Mouse (Mus musculus) heart, embryonic 12.5 days (tissue): ENCODE measurements around the gene Tspan9. TPM values are rescaled to one million over a fixed set of nuclear protein-coding genes. Genes with fewer than 3 reads are reported as not detected.

Source experiments
- ATAC-seq: fragments of 200-750 bp; cut with Nextera tagmentation; 2 replicates; pipeline ENCODE4 v1.8.0; 2017; ENCODE audit warnings: moderate TSS enrichment, moderate library complexity; ENCODE audit not compliant: insufficient number of reproducible peaks, low FRiP score
- H3K27ac ChIP-seq: fragments of 300-500 bp; sonication (generic); 2 replicates; pipeline ENCODE4 v1.5.1; 2016; ENCODE audit warnings: mild to moderate bottlenecking, moderate library complexity; ENCODE audit not compliant: poor library complexity, severe bottlenecking
- H3K27me3 ChIP-seq: fragments of 300-500 bp; sonication (generic); replicated peaks from 2 replicates; pipeline ENCODE4 v1.6.1; 2016; ENCODE audit warnings: mild to moderate bottlenecking, moderate library complexity
- H3K36me3 ChIP-seq: fragments of 300-500 bp; sonication (generic); 2 replicates; pipeline ENCODE4 v1.6.1; 2016; ENCODE audit warnings: mild to moderate bottlenecking, moderate library complexity
- H3K4me1 ChIP-seq: fragments of 300-500 bp; sonication (generic); replicated peaks from 2 replicates; pipeline ENCODE4 v1.6.1; 2016; ENCODE audit warnings: mild to moderate bottlenecking
- H3K4me2 ChIP-seq: fragments of 300-500 bp; sonication (generic); 2 replicates; pipeline ENCODE4 v1.6.1; 2016; ENCODE audit warnings: mild to moderate bottlenecking, moderate library complexity
- H3K4me3 ChIP-seq: fragments of 300-500 bp; sonication (generic); 2 replicates; pipeline ENCODE4 v1.5.1; 2016; ENCODE audit warnings: mild to moderate bottlenecking
- H3K9ac ChIP-seq: fragments of 300-500 bp; sonication (generic); 2 replicates; pipeline ENCODE4 v1.6.1; 2016; ENCODE audit warnings: mild to moderate bottlenecking, moderate library complexity
- H3K9me3 ChIP-seq: fragments of 300-500 bp; sonication (generic); replicated peaks from 2 replicates; pipeline ENCODE4 v1.6.1; 2016; ENCODE audit warnings: mild to moderate bottlenecking, moderate library complexity
- WGBS: fragments of 180-500 bp; shearing (Covaris S2); methylation state at CpG from one replicate; pipeline ENCODE4 v1.1.7; 2016; 5-methylcytosine and 5-hydroxymethylcytosine counted together
- polyA plus RNA-seq: library from polyadenylated mRNA; unstranded; fragments of >200 nt; fragmentation: Nextera tagmentation; extraction: Ambion mirVana; gene quantifications from 2 replicates; pipeline ENCODE4 v1.2.1, GENCODE M21; 2016

The Tspan9 gene
- polyA plus RNA-seq, 1 experiment from 2014 or later = 172 TPM

DNA sequence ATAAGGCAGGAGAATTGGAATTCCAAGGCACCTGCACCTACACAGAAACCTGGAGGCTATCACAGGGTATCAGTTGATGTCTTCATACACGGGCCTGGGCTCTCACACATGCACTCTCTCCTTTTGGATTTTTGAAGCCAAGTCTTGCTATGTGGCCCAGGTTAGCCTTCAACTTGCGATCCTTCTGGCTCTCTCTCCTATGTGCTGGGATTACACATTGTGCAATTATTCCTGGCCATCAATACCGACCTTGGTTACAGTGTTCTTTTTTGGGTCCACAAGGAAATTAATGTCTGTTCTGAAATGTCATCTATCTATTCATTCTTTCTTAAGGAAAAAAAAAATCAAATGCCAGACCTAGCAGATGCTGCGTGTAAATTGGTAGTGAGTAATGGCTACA lies 13.1 kb upstream of the Tspan9 start:
- Histone ChIP-seq H3K27ac (no peak overlapping the region), H3K4me2 (no peak overlapping the region), H3K9me3 (no peaks in the 10 kb centered on the region), H3K4me1 (no peaks in the 10 kb centered on the region; the same call in 1 of the 2 replicates), H3K4me3 (no peak overlapping the region), H3K36me3 (no peaks in the 10 kb centered on the region), H3K9ac (no peak overlapping the region), H3K27me3 (no peaks in the 10 kb centered on the region)
- 75% methylated on average over 4 of the region's 4 CpGs for WGBS
- ATAC-seq = no peak

DNA sequence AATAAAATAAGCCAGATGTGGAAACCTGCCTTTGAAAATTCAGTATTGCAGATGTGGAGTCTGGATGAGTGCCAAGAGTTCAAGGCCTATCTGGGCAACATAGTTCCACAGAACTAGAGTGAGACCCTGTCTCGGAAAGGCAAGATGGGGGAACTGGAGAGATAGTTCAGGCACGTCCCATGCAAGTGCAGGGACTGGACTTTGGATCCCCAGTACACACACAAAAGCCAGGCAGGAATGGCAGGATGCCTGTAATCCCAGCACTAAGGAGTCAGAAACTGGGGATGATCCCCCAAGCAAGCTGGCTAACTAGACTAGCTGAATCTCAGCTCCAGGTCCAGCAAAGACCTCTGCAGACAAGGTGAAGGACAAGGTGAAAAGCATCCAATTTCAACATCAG lies 12.5 kb upstream of the Tspan9 start:
- H3K4me1 ChIP-seq = no peaks in the 10 kb centered on the region; the same call in 1 of the 2 replicates
- no peak for ATAC-seq
- no peak overlapping the region for H3K4me2 ChIP-seq
- H3K9me3 ChIP-seq = no peaks in the 10 kb centered on the region
- 55% methylated on average over 2 of the region's 2 CpGs for WGBS
- no peak overlapping the region for H3K27ac ChIP-seq
- no peak overlapping the region for H3K9ac ChIP-seq
- no peaks in the 10 kb centered on the region for H3K36me3 ChIP-seq
- H3K27me3 ChIP-seq = no peaks in the 10 kb centered on the region
- no peak overlapping the region for H3K4me3 ChIP-seq

DNA sequence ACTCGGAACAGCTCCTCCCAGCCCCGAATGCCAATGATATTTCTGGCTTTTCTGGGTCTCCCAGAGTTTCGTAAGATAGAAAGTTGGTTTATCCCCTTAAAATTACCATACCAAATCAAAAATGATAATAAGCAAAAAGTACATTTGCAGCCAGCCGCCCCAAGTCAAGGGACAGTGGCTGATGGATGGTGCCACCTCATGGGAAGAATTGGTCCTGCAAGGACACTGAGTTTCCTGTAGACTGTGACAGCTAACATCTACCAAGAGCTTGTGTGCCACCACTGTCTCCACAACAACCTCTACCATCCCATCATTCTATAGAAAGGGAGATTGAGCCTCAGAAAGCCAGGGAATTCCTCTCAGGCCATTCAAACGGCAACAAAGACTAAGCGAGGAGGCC lies 2.4 kb upstream of the Tspan9 start:
- ATAC-seq = no peak
- Histone ChIP-seq H3K27ac (no peak overlapping the region), H3K9ac (no peak overlapping the region), H3K9me3 (no peaks in the 10 kb centered on the region), H3K4me2 (no peak overlapping the region), H3K4me3 (no peak overlapping the region), H3K36me3 (no peaks in the 10 kb centered on the region), H3K4me1 (peaks cover 16% of the 10 kb centered on the region), H3K27me3 (no peaks in the 10 kb centered on the region)
- WGBS = 55% methylated on average over 6 of the region's 6 CpGs

DNA sequence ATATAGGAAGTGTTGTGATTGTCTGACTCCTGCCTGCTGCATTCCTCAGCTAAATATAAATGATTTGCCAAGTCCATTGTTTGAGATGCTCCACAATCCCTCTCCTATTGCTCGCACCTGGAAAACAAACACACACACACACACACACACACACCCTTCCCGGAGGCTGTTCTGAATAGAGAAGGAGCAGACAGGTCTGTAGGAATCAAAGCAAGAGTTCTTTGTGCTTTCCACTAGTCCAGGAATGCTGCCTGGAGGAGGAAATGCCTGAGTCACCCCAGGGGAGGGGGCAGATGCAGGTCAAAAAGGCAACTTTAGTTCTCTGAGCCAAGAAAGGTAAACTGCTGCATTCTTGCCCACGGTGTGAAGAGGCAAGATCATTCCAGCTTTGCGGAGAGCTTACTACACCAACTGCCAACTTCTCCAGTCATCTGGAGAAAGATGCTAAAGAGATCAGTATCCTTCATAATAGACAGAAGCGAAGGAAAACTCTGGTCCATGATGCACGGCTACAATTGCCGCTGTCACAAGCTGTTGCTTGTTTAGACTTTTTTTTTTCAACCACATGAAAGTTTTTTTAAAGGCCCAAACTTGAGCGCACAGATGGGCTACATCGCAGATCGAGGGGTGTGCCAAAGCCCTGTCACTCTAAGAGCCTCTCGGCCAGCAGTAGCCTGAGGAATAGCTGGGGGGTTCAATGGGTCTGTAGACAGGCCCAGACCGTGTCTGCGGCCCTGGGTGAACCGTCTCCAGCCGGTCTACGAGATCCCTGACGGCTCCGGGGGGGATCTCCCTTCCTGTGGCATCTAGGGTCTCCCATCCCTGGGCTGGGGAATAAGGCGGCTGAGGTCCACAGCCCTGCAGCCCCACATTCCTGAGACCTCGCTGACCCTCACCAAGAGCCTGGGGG lies 770 bp downstream of the Tspan9 start:
- 0 out of 2 replicates have a peak, but pooled peaks cover 9% of the 10 kb centered on the region for H3K36me3 ChIP-seq
- WGBS = 2% methylated on average over 20 of the region's 20 CpGs
- peaks cover 25% of the 10 kb centered on the region for H3K4me1 ChIP-seq

DNA sequence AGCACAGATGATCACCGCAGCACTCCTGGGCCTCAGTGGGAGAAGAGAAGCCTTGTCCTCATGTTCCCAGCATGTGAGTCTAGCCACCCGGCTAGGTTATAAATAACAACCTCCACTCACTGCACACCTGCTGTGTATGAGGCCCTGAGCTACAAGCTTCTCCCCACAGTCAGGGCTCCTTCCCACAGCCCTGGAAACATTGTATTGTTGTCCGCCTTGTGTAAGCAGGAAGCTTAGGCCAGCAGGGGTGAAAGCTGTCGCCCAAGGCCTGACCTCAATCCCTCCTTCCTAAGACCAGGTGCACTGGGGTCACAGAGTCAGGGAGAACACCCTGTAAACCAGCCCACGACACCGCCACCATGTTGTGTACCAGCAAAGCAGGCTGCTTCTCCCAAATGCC lies 2.7 kb downstream of the Tspan9 start:
- ATAC-seq = no peak
- no peak overlapping the region for H3K4me3 ChIP-seq
- no peak overlapping the region for H3K9ac ChIP-seq
- H3K4me2 ChIP-seq = no peak overlapping the region
- peaks cover 34% of the 10 kb centered on the region for H3K4me1 ChIP-seq
- no peaks in the 10 kb centered on the region for H3K27me3 ChIP-seq
- H3K36me3 ChIP-seq = 0 out of 2 replicates have a peak, but pooled peaks cover 9% of the 10 kb centered on the region
- H3K27ac ChIP-seq = no peak overlapping the region
- 64% methylated on average over 6 of the region's 6 CpGs for WGBS
- H3K9me3 ChIP-seq = no peaks in the 10 kb centered on the region

More for the DNA sequence above, 770 bp downstream of the Tspan9 start:
- Histone ChIP-seq H3K27me3 (no peaks in the 10 kb centered on the region), H3K9me3 (no peaks in the 10 kb centered on the region), H3K4me2 (peak overlapping the region; percentile 72), H3K27ac (peak overlapping the region; percentile 82), H3K9ac (peak overlapping the region; percentile 90), H3K4me3 (peak overlapping the region; percentile 68)
- peak; percentile 31 for ATAC-seq

DNA sequence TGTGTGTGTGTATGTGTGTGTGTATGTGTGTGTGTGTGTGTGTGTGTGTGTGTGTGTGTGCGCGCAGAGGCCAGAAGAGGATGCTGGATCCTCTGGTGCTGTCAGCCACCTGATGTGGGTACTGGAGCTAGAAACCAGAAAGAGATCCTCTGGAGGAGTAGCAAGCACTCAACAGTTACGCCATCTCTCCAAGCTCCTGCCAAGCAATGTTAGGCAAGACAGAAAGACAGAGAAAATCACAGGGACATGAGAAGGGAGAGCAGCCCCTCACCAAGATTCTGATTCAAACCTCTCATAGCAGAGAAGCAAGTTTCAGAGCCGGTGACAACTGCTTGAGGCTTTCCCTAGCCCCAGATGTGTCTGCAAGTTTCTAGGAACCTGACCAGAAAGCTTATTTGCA lies 5.5 kb downstream of the Tspan9 start:
- 0 out of 2 replicates have a peak, but pooled peaks cover 9% of the 10 kb centered on the region for H3K36me3 ChIP-seq
- no peak overlapping the region for H3K27ac ChIP-seq
- H3K4me1 ChIP-seq = peaks cover 59% of the 10 kb centered on the region
- H3K27me3 ChIP-seq = no peaks in the 10 kb centered on the region
- 85% methylated on average over 4 of the region's 4 CpGs for WGBS
- no peak overlapping the region for H3K9ac ChIP-seq
- no peak for ATAC-seq
- no peak overlapping the region for H3K4me2 ChIP-seq
- no peaks in the 10 kb centered on the region for H3K9me3 ChIP-seq
- no peak overlapping the region for H3K4me3 ChIP-seq

DNA sequence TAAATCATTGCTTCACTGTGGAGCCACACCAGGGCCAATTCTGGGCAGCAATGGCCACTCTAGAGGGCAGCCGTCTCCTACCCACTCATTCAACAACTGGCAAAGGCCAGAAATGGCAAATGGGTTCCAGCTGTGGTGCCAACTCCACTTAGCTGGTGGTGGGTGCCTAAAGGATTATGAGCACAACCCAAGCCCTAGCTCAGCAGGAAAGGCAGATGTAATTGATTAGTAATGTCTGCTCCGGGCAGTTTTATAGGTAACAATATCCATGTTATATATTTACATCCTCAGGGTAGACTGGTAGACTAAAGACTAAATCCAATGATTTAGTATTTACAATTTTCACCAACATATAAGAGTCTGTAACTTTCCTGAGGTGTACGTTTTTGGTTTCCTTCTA lies 6.7 kb downstream of the Tspan9 start:
- 84% methylated on average over 3 of the region's 3 CpGs for WGBS
- ATAC-seq = no peak
- Histone ChIP-seq H3K36me3 (0 out of 2 replicates have a peak, but pooled peaks cover 9% of the 10 kb centered on the region), H3K27me3 (no peaks in the 10 kb centered on the region), H3K4me2 (no peak overlapping the region), H3K9me3 (no peaks in the 10 kb centered on the region), H3K4me1 (peaks cover 57% of the 10 kb centered on the region), H3K27ac (no peak overlapping the region), H3K9ac (no peak overlapping the region), H3K4me3 (no peak overlapping the region)

DNA sequence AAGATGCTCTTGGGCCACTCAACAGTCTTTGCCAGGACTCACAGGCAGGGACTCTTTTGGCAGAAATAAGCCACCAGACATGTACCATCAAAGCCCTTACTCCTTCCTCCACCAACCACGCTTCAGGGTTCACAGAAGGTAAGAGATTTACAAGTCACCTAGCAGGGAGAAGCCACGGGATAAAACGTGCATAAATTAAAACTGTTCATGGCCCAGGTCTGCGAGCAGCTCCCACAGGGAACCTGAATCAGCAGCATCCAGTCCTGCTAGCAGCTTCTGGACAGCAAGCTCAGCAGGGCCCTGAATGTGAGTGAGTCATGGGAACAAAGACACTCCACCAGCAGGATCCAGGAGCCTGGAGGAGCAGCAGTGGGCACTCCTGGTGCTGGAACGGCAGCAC lies 7.9 kb downstream of the Tspan9 start:
- H3K9ac ChIP-seq = no peak overlapping the region
- H3K9me3 ChIP-seq = no peaks in the 10 kb centered on the region
- H3K27ac ChIP-seq = no peak overlapping the region
- H3K4me3 ChIP-seq = no peak overlapping the region
- peaks cover 58% of the 10 kb centered on the region for H3K4me1 ChIP-seq
- no peak overlapping the region for H3K4me2 ChIP-seq
- no peak for ATAC-seq
- 0 out of 2 replicates have a peak, but pooled peaks cover 9% of the 10 kb centered on the region for H3K36me3 ChIP-seq
- 62% methylated on average over 5 of the region's 5 CpGs for WGBS
- no peaks in the 10 kb centered on the region for H3K27me3 ChIP-seq

DNA sequence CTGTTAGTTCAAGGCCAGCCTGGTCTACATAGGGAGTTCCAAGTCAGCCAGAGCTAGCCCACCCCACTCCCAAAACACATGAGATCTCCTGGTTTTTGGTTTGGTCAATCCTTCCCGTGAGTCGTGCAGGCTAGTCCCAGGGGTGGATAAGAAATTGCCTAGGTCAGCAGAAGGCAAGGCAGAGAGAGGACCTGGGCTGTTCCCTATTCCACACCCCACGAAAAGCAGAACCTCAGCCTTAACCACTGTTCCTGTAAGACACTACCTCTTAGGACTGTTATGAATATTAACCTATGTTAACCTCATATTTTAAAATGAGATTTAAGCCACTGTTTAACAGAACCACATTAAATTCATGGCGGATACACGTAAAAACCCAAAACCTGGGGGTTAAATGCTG lies 8.4 kb downstream of the Tspan9 start:
- H3K4me3 ChIP-seq = no peak overlapping the region
- H3K9me3 ChIP-seq = no peaks in the 10 kb centered on the region
- 0 out of 2 replicates have a peak overlapping the region, but pooled peaks have one; percentile 90 for H3K27ac ChIP-seq
- no peaks in the 10 kb centered on the region for H3K27me3 ChIP-seq
- H3K4me1 ChIP-seq = peaks cover 58% of the 10 kb centered on the region
- H3K36me3 ChIP-seq = 0 out of 2 replicates have a peak, but pooled peaks cover 9% of the 10 kb centered on the region
- 57% methylated on average over 5 of the region's 5 CpGs for WGBS
- no peak overlapping the region for H3K9ac ChIP-seq
- no peak for ATAC-seq
- no peak overlapping the region for H3K4me2 ChIP-seq

DNA sequence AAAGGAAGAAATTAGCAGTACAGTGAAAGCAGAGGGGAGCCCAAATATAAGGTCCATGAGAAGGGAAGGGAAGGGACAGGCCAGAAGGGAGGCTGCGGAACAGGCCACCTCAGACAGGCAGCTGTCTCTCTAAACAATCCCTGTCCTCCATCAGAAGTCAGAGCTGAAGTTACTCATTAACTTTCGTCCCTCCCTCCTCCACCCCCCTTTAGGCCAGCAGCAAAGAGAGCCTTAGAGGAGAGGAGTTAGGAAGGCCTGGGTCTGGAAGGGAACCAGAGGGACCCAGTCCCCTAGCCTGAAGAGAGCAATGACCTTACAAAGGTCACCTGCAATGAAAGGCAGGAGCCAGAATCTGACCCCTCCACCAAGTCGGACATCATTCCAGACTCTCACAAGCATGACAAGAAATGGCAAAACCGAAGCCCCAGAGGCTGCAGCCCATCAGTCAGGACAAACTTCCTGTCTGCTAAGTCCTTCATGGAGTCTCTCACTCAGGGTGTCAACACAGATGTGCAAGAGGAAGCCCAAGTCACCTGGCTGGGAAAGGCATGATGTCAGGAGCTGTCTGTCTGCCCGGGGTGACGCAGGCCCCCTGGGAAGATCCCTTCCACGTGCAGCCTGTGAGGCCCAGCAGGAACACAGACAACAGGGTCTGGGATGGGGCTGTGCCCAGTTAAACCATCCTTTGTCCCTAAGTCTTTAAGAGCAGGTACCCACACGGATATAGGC lies 9.0 kb downstream of the Tspan9 start:
- 0 out of 2 replicates have a peak, but pooled peaks cover 5% of the 10 kb centered on the region for H3K36me3 ChIP-seq
- H3K9ac ChIP-seq = peak overlapping the region; percentile 34; the same call in 1 of the 2 replicates
- ATAC-seq = no peak
- H3K27me3 ChIP-seq = no peaks in the 10 kb centered on the region
- WGBS = 26% methylated on average over 8 of the region's 8 CpGs
- H3K4me3 ChIP-seq = no peak overlapping the region
- H3K9me3 ChIP-seq = no peaks in the 10 kb centered on the region
- H3K27ac ChIP-seq = peak overlapping the region; percentile 90
- no peak overlapping the region for H3K4me2 ChIP-seq
- H3K4me1 ChIP-seq = peaks cover 63% of the 10 kb centered on the region

DNA sequence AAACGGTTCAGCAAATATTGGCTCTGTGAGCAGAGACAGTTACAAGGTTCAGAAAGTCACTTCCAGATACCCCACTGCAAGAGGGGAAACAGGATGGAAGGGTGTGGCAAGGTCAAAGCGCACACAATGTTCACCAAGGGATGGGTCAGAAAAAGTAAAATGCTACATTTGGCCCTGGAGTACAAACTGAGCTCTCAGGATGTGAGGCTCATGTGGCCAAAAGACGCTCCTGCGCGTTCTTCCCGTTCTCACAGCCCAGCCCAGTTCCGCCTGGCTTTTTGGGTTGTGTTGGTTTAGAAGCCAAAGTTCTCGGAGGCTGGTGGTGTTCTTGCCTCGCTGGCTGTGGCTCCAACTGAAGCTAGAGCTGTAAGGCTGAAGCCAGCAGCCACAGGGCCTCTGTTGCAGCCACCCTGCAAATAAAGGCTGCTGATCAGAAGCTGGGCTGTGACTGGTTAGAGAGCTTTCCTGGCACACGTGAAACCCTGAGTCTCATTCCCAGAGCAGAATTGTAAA lies 9.7 kb downstream of the Tspan9 start:
- H3K4me1 ChIP-seq = peaks cover 64% of the 10 kb centered on the region
- H3K36me3 ChIP-seq = peaks cover 4% of the 10 kb centered on the region; the same call in 1 of the 2 replicates
- no peak overlapping the region for H3K4me3 ChIP-seq
- no peaks in the 10 kb centered on the region for H3K9me3 ChIP-seq
- H3K4me2 ChIP-seq = no peak overlapping the region
- 64% methylated on average over 10 of the region's 10 CpGs for WGBS
- peak overlapping the region; percentile 90 for H3K27ac ChIP-seq
- no peak for ATAC-seq
- no peaks in the 10 kb centered on the region for H3K27me3 ChIP-seq
- H3K9ac ChIP-seq = 0 out of 2 replicates have a peak overlapping the region, but pooled peaks have one; percentile 34
